Comparison of ENCODE assay signal across 1 mouse cellular context in genomic region chr1:164275455-164275954, GRCm38 (mm10).
TF ChIP-seq lines count a peak whose summit lies in the region.

TSS of gene Ccdc181 (plus strand) at chr1:164275585.

TF ChIP-seq in CH12.LX, 34 proteins besides CTCF, POLR2A, EP300 and RAD21 (continued from another document):
- TF ChIP-seq JUN (IDR thresholded peaks at IDR 0.05; ENCODE audit: insufficient read depth, low read depth, low read length) (no peak), NRF1 (IDR thresholded peaks at IDR 0.05; ENCODE audit: low read depth, low read length) (peak; percentile 95), ZC3H11A (IDR thresholded peaks at IDR 0.05; ENCODE audit: low read depth, low read length) (no peak), E2F4 (IDR thresholded peaks at IDR 0.05; ENCODE audit: insufficient replicate concordance, low read depth, low read length) (peak; percentile 80; the same call in 1 of the 2 replicates), MYC (IDR thresholded peaks at IDR 0.05; ENCODE audit: low read depth, low read length) (0 out of 2 replicates have a peak, but pooled peaks have one; percentile 43), NELFE (IDR thresholded peaks at IDR 0.05; ENCODE audit: low read depth, low read length) (peak; percentile 47; the same call in 1 of the 2 replicates), GABPA (IDR thresholded peaks at IDR 0.05; ENCODE audit: insufficient replicate concordance, low read depth, low read length) (no peak), TBP (conservative IDR thresholded peaks at IDR 0.05; ENCODE audit: low read depth, low read length) (peak; percentile 45; the same call in 1 of the 2 replicates), UBTF (IDR thresholded peaks at IDR 0.05; ENCODE audit: low read depth, low read length) (0 out of 2 replicates have a peak, but pooled peaks have one; percentile 47), CHD1 (IDR thresholded peaks at IDR 0.05; ENCODE audit: low read depth, low read length) (no peak)
TF ChIP-seq in CH12.LX: peak in this region for 13.
